Mouse (Mus musculus): ENCODE results near the gene Ttc36. TPM values are rescaled to one million over a fixed set of nuclear protein-coding genes. Genes with fewer than 3 reads are reported as not detected.

The Ttc36 gene
- polyA plus RNA-seq (2012; rRNA removed): 2.1 and 9.4 TPM in 2 replicates

- TF ChIP-seq POLR2A (IDR thresholded peaks at IDR 0.05; ENCODE audit: low read depth, low read length) (no peak), CTCF (IDR thresholded peaks at IDR 0.05; ENCODE audit: extremely low read depth, insufficient read length, insufficient replicate concordance, low read depth, low read length) (no peak)
- Histone ChIP-seq H3K36me3 (ENCODE audit: control insufficient read depth, insufficient read depth, low read length) (peaks cover 26% of the 10 kb centered on the region), H3K27ac (ENCODE audit: insufficient read depth, low read depth, low read length) (no peak within 1 kb of the TSS), H3K27me3 (ENCODE audit: control insufficient read depth, insufficient read depth, low read length) (no peaks in the 10 kb centered on the region), H3K4me3 (ENCODE audit: low read depth, low read length) (no peak within 1 kb of the TSS), H3K4me1 (ENCODE audit: control insufficient read depth, insufficient read depth, insufficient read length, low read length) (peaks cover 22% of the 10 kb centered on the region; the same call in 1 of the 2 replicates)
- 51% methylated on average over 4 of the region's 4 CpGs for WGBS
These were observed at the start of gene Ttc36 for GRCm38 (mm10) chr9:44802808-44803450. Gene Ttc36 (minus strand): TSS chr9:44803072.

GRCm38 (mm10) chr9:44847446-44847845, 44.6 kb upstream of the Ttc36 start:
- Histone ChIP-seq H3K27ac (ENCODE audit: insufficient read depth, low read depth, low read length) (no peak overlapping the region), H3K36me3 (ENCODE audit: control insufficient read depth, insufficient read depth, low read length) (peaks cover 70% of the 10 kb centered on the region), H3K4me1 (ENCODE audit: control insufficient read depth, insufficient read depth, insufficient read length, low read length) (no peaks in the 10 kb centered on the region), H3K4me3 (ENCODE audit: low read depth, low read length) (no peak overlapping the region), H3K27me3 (ENCODE audit: control insufficient read depth, insufficient read depth, low read length) (no peaks in the 10 kb centered on the region)
- 87% methylated on average over 6 of the region's 6 CpGs for WGBS
- TF ChIP-seq CTCF (IDR thresholded peaks at IDR 0.05; ENCODE audit: extremely low read depth, insufficient read length, insufficient replicate concordance, low read depth, low read length) (no peak), POLR2A (IDR thresholded peaks at IDR 0.05; ENCODE audit: low read depth, low read length) (no peak)

DNA sequence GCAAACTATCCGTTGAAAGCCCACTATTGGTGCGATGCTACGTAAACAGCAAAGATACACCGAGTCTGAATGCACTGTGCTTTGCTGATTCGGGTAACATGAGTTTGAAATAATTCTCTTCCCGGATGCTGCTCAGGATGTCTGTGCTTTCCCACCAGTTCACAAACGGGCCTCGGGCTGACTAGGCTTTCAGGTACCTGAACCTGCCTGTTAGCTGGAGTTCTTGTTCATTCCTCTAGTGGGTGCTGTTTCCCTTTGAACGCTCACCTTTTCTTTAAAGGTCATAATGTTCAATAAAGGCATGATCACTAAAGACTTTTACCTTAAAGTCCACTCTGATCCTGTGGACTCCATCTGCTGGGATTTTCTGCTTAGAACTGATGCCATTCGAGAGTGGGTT, 38.4 kb upstream of the Ttc36 start:
- TF ChIP-seq POLR2A (IDR thresholded peaks at IDR 0.05; ENCODE audit: low read depth, low read length): no peak
- TF ChIP-seq CTCF (IDR thresholded peaks at IDR 0.05; ENCODE audit: extremely low read depth, insufficient read length, insufficient replicate concordance, low read depth, low read length): peak; percentile 49; the same call in 1 of the 2 replicates
- Histone ChIP-seq H3K27ac (ENCODE audit: insufficient read depth, low read depth, low read length) (no peak overlapping the region), H3K4me3 (ENCODE audit: low read depth, low read length) (no peak overlapping the region), H3K27me3 (ENCODE audit: control insufficient read depth, insufficient read depth, low read length) (no peaks in the 10 kb centered on the region), H3K36me3 (ENCODE audit: control insufficient read depth, insufficient read depth, low read length) (peaks cover 54% of the 10 kb centered on the region), H3K4me1 (ENCODE audit: control insufficient read depth, insufficient read depth, insufficient read length, low read length) (no peaks in the 10 kb centered on the region)
- 73% methylated on average over 10 of the region's 10 CpGs for WGBS

DNA sequence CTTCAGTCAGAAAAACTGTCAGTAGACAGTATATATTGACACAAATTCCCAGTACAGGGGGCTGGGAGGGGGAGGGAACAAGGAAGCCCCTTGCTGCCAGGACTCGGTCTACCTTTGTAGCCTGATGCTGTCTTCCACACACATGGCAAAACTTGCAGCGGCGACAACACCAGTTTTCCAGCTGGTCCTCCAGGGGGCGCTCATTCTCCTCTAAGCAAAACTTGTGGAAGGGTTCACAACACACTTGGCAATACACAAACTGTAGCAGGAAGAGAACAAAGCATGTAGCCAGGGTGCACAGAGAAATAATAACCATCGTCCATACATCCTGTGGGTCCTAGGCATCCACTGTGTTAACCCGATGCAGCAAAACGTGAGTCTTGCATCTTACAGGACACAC, 33.6 kb upstream of the Ttc36 start:
- Histone ChIP-seq H3K36me3 (ENCODE audit: control insufficient read depth, insufficient read depth, low read length) (peaks cover 57% of the 10 kb centered on the region), H3K27ac (ENCODE audit: insufficient read depth, low read depth, low read length) (no peak overlapping the region), H3K4me1 (ENCODE audit: control insufficient read depth, insufficient read depth, insufficient read length, low read length) (no peaks in the 10 kb centered on the region), H3K27me3 (ENCODE audit: control insufficient read depth, insufficient read depth, low read length) (no peaks in the 10 kb centered on the region), H3K4me3 (ENCODE audit: low read depth, low read length) (no peak overlapping the region)
- 42% methylated on average over 7 of the region's 7 CpGs for WGBS
- TF ChIP-seq POLR2A (IDR thresholded peaks at IDR 0.05; ENCODE audit: low read depth, low read length): no peak
- peak; percentile 72; the same call in 1 of the 2 replicates for TF ChIP-seq CTCF (IDR thresholded peaks at IDR 0.05; ENCODE audit: extremely low read depth, insufficient read length, insufficient replicate concordance, low read depth, low read length)

DNA sequence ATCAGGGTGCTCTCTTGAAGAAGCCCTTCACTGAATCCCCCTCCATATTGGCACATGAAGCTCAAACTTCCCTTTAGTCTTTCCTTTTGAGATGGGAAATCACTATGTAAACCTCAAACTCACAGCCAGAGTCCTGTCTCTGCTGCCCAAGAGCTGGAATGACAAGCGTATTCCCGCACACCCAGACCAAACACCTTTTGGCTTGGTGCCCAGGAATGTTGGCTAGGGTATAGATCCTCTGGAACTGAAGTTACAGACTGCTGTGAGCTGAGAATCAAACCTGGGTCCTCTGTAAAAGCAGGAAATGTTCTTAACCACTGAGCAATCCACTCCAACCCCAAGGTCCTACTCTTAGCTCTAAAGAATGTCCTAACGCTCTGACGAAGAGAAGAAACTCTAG, 29.5 kb upstream of the Ttc36 start:
- peaks cover 71% of the 10 kb centered on the region for H3K36me3 ChIP-seq (ENCODE audit: control insufficient read depth, insufficient read depth, low read length)
- H3K27ac ChIP-seq (ENCODE audit: insufficient read depth, low read depth, low read length): no peak overlapping the region
- TF ChIP-seq POLR2A (IDR thresholded peaks at IDR 0.05; ENCODE audit: low read depth, low read length): no peak
- no peak for TF ChIP-seq CTCF (IDR thresholded peaks at IDR 0.05; ENCODE audit: extremely low read depth, insufficient read length, insufficient replicate concordance, low read depth, low read length)
- H3K27me3 ChIP-seq (ENCODE audit: control insufficient read depth, insufficient read depth, low read length): no peaks in the 10 kb centered on the region
- no peaks in the 10 kb centered on the region for H3K4me1 ChIP-seq (ENCODE audit: control insufficient read depth, insufficient read depth, insufficient read length, low read length)
- no peak overlapping the region for H3K4me3 ChIP-seq (ENCODE audit: low read depth, low read length)
- WGBS: 60% methylated on average over 4 of the region's 4 CpGs

DNA sequence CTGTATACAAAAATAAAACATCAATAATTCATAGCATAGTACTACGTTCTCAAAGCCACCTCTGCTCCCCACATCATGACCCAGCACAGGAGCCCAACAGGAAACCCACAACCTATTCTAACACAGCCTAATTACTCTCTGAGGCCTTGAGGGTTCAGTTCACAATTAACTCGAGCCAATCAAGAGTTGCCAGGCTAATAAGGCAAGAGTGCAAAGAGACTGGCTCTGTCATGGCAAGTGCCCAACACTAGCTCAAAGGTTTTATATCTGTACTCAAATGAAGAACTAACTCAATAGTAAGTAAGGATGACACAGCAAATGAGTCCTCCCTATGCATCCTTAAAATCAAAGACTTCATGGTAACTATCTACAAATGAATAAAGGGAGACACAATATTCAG, 27.6 kb upstream of the Ttc36 start:
- 72% methylated on average over 2 of the region's 2 CpGs for WGBS
- Histone ChIP-seq H3K27me3 (ENCODE audit: control insufficient read depth, insufficient read depth, low read length) (no peaks in the 10 kb centered on the region), H3K36me3 (ENCODE audit: control insufficient read depth, insufficient read depth, low read length) (peaks cover 77% of the 10 kb centered on the region), H3K27ac (ENCODE audit: insufficient read depth, low read depth, low read length) (no peak overlapping the region), H3K4me1 (ENCODE audit: control insufficient read depth, insufficient read depth, insufficient read length, low read length) (no peaks in the 10 kb centered on the region), H3K4me3 (ENCODE audit: low read depth, low read length) (no peak overlapping the region)
- no peak for TF ChIP-seq POLR2A (IDR thresholded peaks at IDR 0.05; ENCODE audit: low read depth, low read length)
- no peak for TF ChIP-seq CTCF (IDR thresholded peaks at IDR 0.05; ENCODE audit: extremely low read depth, insufficient read length, insufficient replicate concordance, low read depth, low read length)

- Histone ChIP-seq H3K27ac (ENCODE audit: insufficient read depth, low read depth, low read length) (no peak overlapping the region), H3K4me1 (ENCODE audit: control insufficient read depth, insufficient read depth, insufficient read length, low read length) (no peaks in the 10 kb centered on the region), H3K36me3 (ENCODE audit: control insufficient read depth, insufficient read depth, low read length) (peaks cover 78% of the 10 kb centered on the region), H3K27me3 (ENCODE audit: control insufficient read depth, insufficient read depth, low read length) (no peaks in the 10 kb centered on the region), H3K4me3 (ENCODE audit: low read depth, low read length) (no peak overlapping the region)
- no peak for TF ChIP-seq CTCF (IDR thresholded peaks at IDR 0.05; ENCODE audit: extremely low read depth, insufficient read length, insufficient replicate concordance, low read depth, low read length)
- 96% methylated on average over 11 of the region's 11 CpGs for WGBS
These were observed 26.1 kb upstream of the Ttc36 start for GRCm38 (mm10) chr9:44828944-44829343.
